Mouse (Mus musculus): ENCODE measurements around the gene Mlec. TPM values are rescaled to one million over a fixed set of nuclear protein-coding genes. Genes with fewer than 3 reads are reported as not detected.
"Not testable (repeated sequence)": the region's sequence is repeated elsewhere in the genome, so short reads cannot be mapped to it uniquely, and the experiment has no call there.

Mlec gene
- total and polyA plus RNA-seq, 2 experiments, result 33.7 to 40.8 TPM

GRCm38 (mm10) chr5:115151457-115151856 lies 6.5 kb downstream of the Mlec start:
- H3K4me3 ChIP-seq (ENCODE audit: insufficient read depth, low read depth, low read length), result no peak overlapping the region
- H3K9ac ChIP-seq (ENCODE audit: low read depth, low read length), result no peak overlapping the region
- no peaks in the 10 kb centered on the region for H3K27me3 ChIP-seq (ENCODE audit: control insufficient read depth, insufficient read depth, low read length)
- TF ChIP-seq POLR2A (IDR thresholded peaks at IDR 0.05; ENCODE audit: extremely low read depth, insufficient read depth, low read length), result no peak
- TF ChIP-seq CTCF (IDR thresholded peaks at IDR 0.05; ENCODE audit: low read depth, low read length), result no peak
- DNase-seq (ENCODE audit: extremely low read depth, low read depth, low spot score), result no peak
- H3K79me2 ChIP-seq (ENCODE audit: control insufficient read depth, insufficient read depth, low read length), result peaks cover 24% of the 10 kb centered on the region; the same call in 1 of the 2 replicates
- H3K36me3 ChIP-seq (ENCODE audit: control insufficient read depth, insufficient read depth, low read length), result peaks cover 39% of the 10 kb centered on the region
- peaks cover 4% of the 10 kb centered on the region; the same call in 1 of the 2 replicates for H3K4me1 ChIP-seq (ENCODE audit: control insufficient read depth, insufficient read depth, low read length)
- 92% methylated on average over 13 of the region's 13 CpGs for whole genome bisulfite sequencing
- no peak overlapping the region for H3K27ac ChIP-seq (replicated peaks; ENCODE audit: insufficient read depth, low read depth, low read length)

- TF ChIP-seq POLR2A (IDR thresholded peaks at IDR 0.05; ENCODE audit: extremely low read depth, insufficient read depth, low read length), result no peak
- no peak for TF ChIP-seq CTCF (IDR thresholded peaks at IDR 0.05; ENCODE audit: low read depth, low read length)
- no peaks in the 10 kb centered on the region for H3K27me3 ChIP-seq (ENCODE audit: control insufficient read depth, insufficient read depth, low read length)
- H3K4me3 ChIP-seq (ENCODE audit: insufficient read depth, low read depth, low read length), result no peak overlapping the region
- no peak for DNase-seq (ENCODE audit: extremely low read depth, low read depth, low spot score)
- no peak overlapping the region for H3K27ac ChIP-seq (replicated peaks; ENCODE audit: insufficient read depth, low read depth, low read length)
- 93% methylated on average over 5 of the region's 5 CpGs for WGBS
- peaks cover 44% of the 10 kb centered on the region for H3K36me3 ChIP-seq (ENCODE audit: control insufficient read depth, insufficient read depth, low read length)
- H3K9ac ChIP-seq (ENCODE audit: low read depth, low read length), result no peak overlapping the region
- H3K79me2 ChIP-seq (ENCODE audit: control insufficient read depth, insufficient read depth, low read length), result peaks cover 24% of the 10 kb centered on the region; the same call in 1 of the 2 replicates
- H3K4me1 ChIP-seq (ENCODE audit: control insufficient read depth, insufficient read depth, low read length), result peaks cover 3% of the 10 kb centered on the region; the same call in 1 of the 2 replicates
Observed at GRCm38 (mm10) chr5:115150991-115151390, 7.0 kb downstream of the Mlec start.

- Histone ChIP-seq H3K27me3 (ENCODE audit: control insufficient read depth, insufficient read depth, low read length) (no peaks in the 10 kb centered on the region), H3K27ac (replicated peaks; ENCODE audit: insufficient read depth, low read depth, low read length) (no peak overlapping the region), H3K9ac (ENCODE audit: low read depth, low read length) (no peak overlapping the region), H3K4me1 (ENCODE audit: control insufficient read depth, insufficient read depth, low read length) (no peaks in the 10 kb centered on the region), H3K4me3 (ENCODE audit: insufficient read depth, low read depth, low read length) (no peak overlapping the region), H3K36me3 (ENCODE audit: control insufficient read depth, insufficient read depth, low read length) (peaks cover 46% of the 10 kb centered on the region), H3K79me2 (ENCODE audit: control insufficient read depth, insufficient read depth, low read length) (peaks cover 15% of the 10 kb centered on the region; the same call in 1 of the 2 replicates)
- no peak for DNase-seq (ENCODE audit: extremely low read depth, low read depth, low spot score)
- 81% methylated on average over 14 of the region's 14 CpGs for WGBS
- TF ChIP-seq POLR2A (IDR thresholded peaks at IDR 0.05; ENCODE audit: extremely low read depth, insufficient read depth, low read length) (no peak), CTCF (IDR thresholded peaks at IDR 0.05; ENCODE audit: low read depth, low read length) (no peak)
Observed at GRCm38 (mm10) chr5:115149675-115150459, 8.1 kb downstream of the Mlec start.

GRCm38 (mm10) chr5:115148872-115149271 lies 9.1 kb downstream of the Mlec start:
- no CpG with 5 or more reads among the region's 1 CpGs for WGBS
- DNase-seq (ENCODE audit: extremely low read depth, low read depth, low spot score); H3K27me3 ChIP-seq (ENCODE audit: control insufficient read depth, insufficient read depth, low read length); H3K79me2 ChIP-seq (ENCODE audit: control insufficient read depth, insufficient read depth, low read length); H3K4me1 ChIP-seq (ENCODE audit: control insufficient read depth, insufficient read depth, low read length); H3K4me3 ChIP-seq (ENCODE audit: insufficient read depth, low read depth, low read length); H3K27ac ChIP-seq (replicated peaks; ENCODE audit: insufficient read depth, low read depth, low read length); H3K9ac ChIP-seq (ENCODE audit: low read depth, low read length): not testable (repeated sequence)
- H3K36me3 ChIP-seq (ENCODE audit: control insufficient read depth, insufficient read depth, low read length), result peaks cover 46% of the 10 kb centered on the region

- Histone ChIP-seq H3K4me1 (ENCODE audit: control insufficient read depth, insufficient read depth, low read length) (no peaks in the 10 kb centered on the region), H3K9ac (ENCODE audit: low read depth, low read length) (no peak overlapping the region), H3K27me3 (ENCODE audit: control insufficient read depth, insufficient read depth, low read length) (no peaks in the 10 kb centered on the region), H3K27ac (replicated peaks; ENCODE audit: insufficient read depth, low read depth, low read length) (no peak overlapping the region), H3K4me3 (ENCODE audit: insufficient read depth, low read depth, low read length) (no peak overlapping the region), H3K79me2 (ENCODE audit: control insufficient read depth, insufficient read depth, low read length) (peaks cover 3% of the 10 kb centered on the region; the same call in 1 of the 2 replicates), H3K36me3 (ENCODE audit: control insufficient read depth, insufficient read depth, low read length) (peaks cover 46% of the 10 kb centered on the region)
- TF ChIP-seq POLR2A (IDR thresholded peaks at IDR 0.05; ENCODE audit: extremely low read depth, insufficient read depth, low read length), result no peak
- TF ChIP-seq CTCF (IDR thresholded peaks at IDR 0.05; ENCODE audit: low read depth, low read length), result no peak
- WGBS, result 96% methylated on average over 8 of the region's 8 CpGs
- DNase-seq (ENCODE audit: extremely low read depth, low read depth, low spot score), result no peak
Observed at GRCm38 (mm10) chr5:115148378-115148777, 9.6 kb downstream of the Mlec start.

GRCm38 (mm10) chr5:115147388-115147787 lies 10.6 kb downstream of the Mlec start:
- 82% methylated on average over 3 of the region's 3 CpGs for WGBS
- no peak overlapping the region for H3K27ac ChIP-seq (replicated peaks; ENCODE audit: insufficient read depth, low read depth, low read length)
- peaks cover 46% of the 10 kb centered on the region for H3K36me3 ChIP-seq (ENCODE audit: control insufficient read depth, insufficient read depth, low read length)
- DNase-seq (ENCODE audit: extremely low read depth, low read depth, low spot score), result no peak
- no peaks in the 10 kb centered on the region for H3K4me1 ChIP-seq (ENCODE audit: control insufficient read depth, insufficient read depth, low read length)
- no peaks in the 10 kb centered on the region for H3K27me3 ChIP-seq (ENCODE audit: control insufficient read depth, insufficient read depth, low read length)
- TF ChIP-seq POLR2A (IDR thresholded peaks at IDR 0.05; ENCODE audit: extremely low read depth, insufficient read depth, low read length) (no peak), CTCF (IDR thresholded peaks at IDR 0.05; ENCODE audit: low read depth, low read length) (no peak)
- H3K79me2 ChIP-seq (ENCODE audit: control insufficient read depth, insufficient read depth, low read length), result no peaks in the 10 kb centered on the region
- no peak overlapping the region for H3K4me3 ChIP-seq (ENCODE audit: insufficient read depth, low read depth, low read length)
- H3K9ac ChIP-seq (ENCODE audit: low read depth, low read length), result no peak overlapping the region

Data from liver, adult 2 months (tissue).